In genomic region chr9:121846526-121847118, GRCm38 (mm10) we compare ENCODE assay signal across 8 mouse cellular contexts. TPM values are rescaled to one million over a fixed set of nuclear protein-coding genes. Genes with fewer than 3 reads are reported as not detected.
DNase-seq lines count a peak whose midpoint lies in the region; ATAC-seq lines count a peak whose summit lies in the region.

No protein-coding gene starts in this region.

- H3K27me3 ChIP-seq in intestine, embryonic 14.5 days (replicated peaks; ENCODE audit: control insufficient read depth, insufficient read depth, low read length): no peaks in the 10 kb centered on the region
- no peaks in the 10 kb centered on the region for H3K27me3 ChIP-seq in stomach, embryonic 16.5 days (ENCODE audit: control insufficient read depth, insufficient read depth, low read length)

- H3K4me2 ChIP-seq in intestine, embryonic 14.5 days (ENCODE audit: low read length): no peak overlapping the region
- H3K4me2 ChIP-seq in stomach, embryonic 16.5 days (ENCODE audit: low read depth, low read length): no peak overlapping the region

- H3K9ac ChIP-seq in intestine, embryonic 14.5 days (ENCODE audit: low read length): no peak overlapping the region
- no peak overlapping the region for H3K9ac ChIP-seq in stomach, embryonic 16.5 days (ENCODE audit: low read length)

- H3K27ac ChIP-seq in intestine, embryonic 14.5 days (ENCODE audit: low read depth): no peak overlapping the region
- H3K27ac ChIP-seq in stomach, embryonic 16.5 days (ENCODE audit: low read length): no peak overlapping the region

- H3K4me3 ChIP-seq in intestine, embryonic 14.5 days (ENCODE audit: low read depth, low read length): no peak overlapping the region
- H3K4me3 ChIP-seq in stomach, embryonic 16.5 days (replicated peaks; ENCODE audit: low read length): no peak overlapping the region

- DNase-seq in adrenal gland, postnatal 10 days: peak; percentile 44
- DNase-seq in adrenal gland, postnatal 4 days (ENCODE audit: low spot score in 2 of 2): no peak
- DNase-seq in embryo, embryonic 9.5 days (ENCODE audit: extremely low spot score): peak; percentile 50
- peak; percentile 72 for DNase-seq in intestine, embryonic 14.5 days (ENCODE audit: low spot score)
- DNase-seq in lung, postnatal 36 days: peak; percentile 52
- DNase-seq in gastrocnemius, postnatal 36 days: no peak

- no peaks in the 10 kb centered on the region for H3K4me1 ChIP-seq in intestine, embryonic 14.5 days (replicated peaks; ENCODE audit: control insufficient read depth, insufficient read depth, low read length)
- no peaks in the 10 kb centered on the region for H3K4me1 ChIP-seq in stomach, embryonic 16.5 days (ENCODE audit: control insufficient read depth, insufficient read depth, low read length)

- peaks cover 38% of the 10 kb centered on the region for H3K36me3 ChIP-seq in intestine, embryonic 14.5 days (ENCODE audit: control insufficient read depth, insufficient read depth, low read length)
- H3K36me3 ChIP-seq in stomach, embryonic 16.5 days (ENCODE audit: control insufficient read depth, insufficient read depth, low read length): peaks cover 3% of the 10 kb centered on the region; the same call in 1 of the 2 replicates

- WGBS in intestine, embryonic 14.5 days: 46% methylated on average over 10 of the region's 10 CpGs
- 33% methylated on average over 10 of the region's 10 CpGs for WGBS in stomach, embryonic 16.5 days

- H3K9me3 ChIP-seq in intestine, embryonic 14.5 days (ENCODE audit: control insufficient read depth, low read length): no peaks in the 10 kb centered on the region
- H3K9me3 ChIP-seq in stomach, embryonic 16.5 days (replicated peaks; ENCODE audit: control insufficient read depth, low read length): no peaks in the 10 kb centered on the region

- peak; percentile 62 for ATAC-seq in CD4-positive, CD25-positive, alpha-beta regulatory T cell, adult 4 months
- peak; percentile 41; the same call in 1 of the 2 replicates for ATAC-seq in intestine, embryonic 14.5 days (replicated peaks; ENCODE audit: low FRiP score, low TSS enrichment, low read depth)
- peak; percentile 47 for ATAC-seq in stomach, embryonic 16.5 days (ENCODE audit: insufficient read depth, low FRiP score)

- intact Hi-C loops in gastrocnemius, postnatal 36 days (cut with DNase I): loop anchor here (2.0 kb wide), 1 partner anchor 30 kb away; no protein-coding TSS in a partner anchor

RNA-seq across cellular contexts. Expression of gene Ccdc13, which starts 7.4 kb away (rescaled TPM):
- 1 to 10 TPM in 1 of 2 experiments, under 1 TPM in 1; 0.63 to 1.3 TPM for total RNA-seq in adrenal gland, postnatal 10 days (2021)
- total RNA-seq in adrenal gland, postnatal 4 days (2021): 1 to 10 TPM; 1.8 to 2.8 TPM
- polyA plus RNA-seq in CD4-positive, CD25-positive, alpha-beta regulatory T cell, adult 4 months (2017; shearing (Covaris generic)): not detected
- 1.9 and 2.5 TPM in 2 replicates for polyA plus RNA-seq in intestine, embryonic 14.5 days (2014; fragmentation: Nextera tagmentation; extraction: Ambion mirVana)
- 0.56 and 0.59 TPM in 2 replicates for polyA plus RNA-seq in stomach, embryonic 16.5 days (2015; fragmentation: Nextera tagmentation; extraction: Ambion mirVana)
- under 1 TPM in 1 of 2 experiments, not detected in 1; 0.17 TPM for total RNA-seq in gastrocnemius, postnatal 36 days (2021)

RNA-seq across cellular contexts. Expression of gene Higd1a, which starts 11.5 kb away (rescaled TPM):
- 100 to 1,000 TPM; 111 to 113 TPM for total RNA-seq in adrenal gland, postnatal 10 days (2021)
- 10 to 100 TPM; 63.8 to 68.9 TPM for total RNA-seq in adrenal gland, postnatal 4 days (2021)
- polyA plus RNA-seq in CD4-positive, CD25-positive, alpha-beta regulatory T cell, adult 4 months (2017; shearing (Covaris generic)): 100 to 1,000 TPM in 1 of 2 experiments, 10 to 100 TPM in 1; 94.5 to 129 TPM
- polyA plus RNA-seq in intestine, embryonic 14.5 days (2014; fragmentation: Nextera tagmentation; extraction: Ambion mirVana): 190 and 193 TPM in 2 replicates
- 293 and 317 TPM in 2 replicates for polyA plus RNA-seq in stomach, embryonic 16.5 days (2015; fragmentation: Nextera tagmentation; extraction: Ambion mirVana)
- total RNA-seq in gastrocnemius, postnatal 36 days (2021): 10 to 100 TPM; 96.5 to 97.5 TPM

RNA-seq across cellular contexts. Expression of gene Ackr2, which starts 51.5 kb away (rescaled TPM):
- total RNA-seq in adrenal gland, postnatal 10 days (2021): 1 to 10 TPM; 3.0 to 3.4 TPM
- total RNA-seq in adrenal gland, postnatal 4 days (2021): 1 to 10 TPM in 1 of 2 experiments, under 1 TPM in 1; 0.90 to 1.6 TPM
- polyA plus RNA-seq in CD4-positive, CD25-positive, alpha-beta regulatory T cell, adult 4 months (2017; shearing (Covaris generic)): not detected
- polyA plus RNA-seq in intestine, embryonic 14.5 days (2014; fragmentation: Nextera tagmentation; extraction: Ambion mirVana): 0.23 and 0.24 TPM in 2 replicates
- polyA plus RNA-seq in stomach, embryonic 16.5 days (2015; fragmentation: Nextera tagmentation; extraction: Ambion mirVana): 0.45 and 0.63 TPM in 2 replicates
- under 1 TPM; 0.71 to 0.89 TPM for total RNA-seq in gastrocnemius, postnatal 36 days (2021)

RNA-seq across cellular contexts. Expression of gene Hhatl, which starts 54.3 kb away (rescaled TPM):
- 10 to 100 TPM in 1 of 2 experiments, 1 to 10 TPM in 1; 4.3 to 17.4 TPM for total RNA-seq in adrenal gland, postnatal 10 days (2021)
- total RNA-seq in adrenal gland, postnatal 4 days (2021): 1 to 10 TPM; 1.5 to 4.5 TPM
- not detected for polyA plus RNA-seq in CD4-positive, CD25-positive, alpha-beta regulatory T cell, adult 4 months (2017; shearing (Covaris generic))
- 2.0 and 2.4 TPM in 2 replicates for polyA plus RNA-seq in intestine, embryonic 14.5 days (2014; fragmentation: Nextera tagmentation; extraction: Ambion mirVana)
- 2.2 and 4.3 TPM in 2 replicates for polyA plus RNA-seq in stomach, embryonic 16.5 days (2015; fragmentation: Nextera tagmentation; extraction: Ambion mirVana)
- 100 to 1,000 TPM; 157 to 170 TPM for total RNA-seq in gastrocnemius, postnatal 36 days (2021)

Comparison
In these comparisons a context has a peak if more than half of its experiments do, and no peak if none do; other contexts are left out.
1. DNase-seq: peak in adrenal gland, postnatal 10 days (single experiment), embryo, embryonic 9.5 days (single experiment), intestine, embryonic 14.5 days (single experiment) and lung, postnatal 36 days (single experiment); none in adrenal gland, postnatal 4 days (0 of 2) and gastrocnemius, postnatal 36 days (0 of 2).
2. Peak in every context shown above with its lines, with median percentiles within 50 percentile points of each other: ATAC-seq.